Mouse (Mus musculus): Measurements from ENCODE around the gene Rbpms2. TPM values are rescaled to one million over a fixed set of nuclear protein-coding genes. Genes with fewer than 3 reads are reported as not detected.

Rbpms2 gene
- total and polyA plus RNA-seq, 2 experiments from 2014 or later: 3.1 to 3.4 TPM

- H3K9me3 ChIP-seq (ENCODE audit: low read length): no peaks in the 10 kb centered on the region
- H3K4me2 ChIP-seq (ENCODE audit: low read depth, low read length, poor library complexity, severe bottlenecking): no peak overlapping the region
- no peaks in the 10 kb centered on the region for H3K4me1 ChIP-seq (ENCODE audit: insufficient read depth, low read length)
- TF ChIP-seq CTCF (IDR thresholded peaks at IDR 0.05): no peak
- H3K4me3 ChIP-seq (ENCODE audit: low read depth, low read length): no peak overlapping the region
- H3K36me3 ChIP-seq (ENCODE audit: insufficient read depth, low read length): no peaks in the 10 kb centered on the region
- no peaks in the 10 kb centered on the region for H3K27me3 ChIP-seq (ENCODE audit: insufficient read depth, low read length)
- H3K9ac ChIP-seq (replicated peaks; ENCODE audit: low read length, poor library complexity, severe bottlenecking): no peak overlapping the region
- H3K27ac ChIP-seq (ENCODE audit: low read depth, low read length): no peak overlapping the region
- DNase-seq (ENCODE audit: low spot score) (no peak), ATAC-seq (ENCODE audit: low FRiP score) (no peak)
- WGBS: 92% methylated on average over 5 of the region's 5 CpGs
These were observed 17.4 kb upstream of the Rbpms2 start for GRCm38 (mm10) chr9:65611969-65612486.

GRCm38 (mm10) chr9:65613098-65613497, 16.4 kb upstream of the Rbpms2 start:
- Histone ChIP-seq H3K4me3 (ENCODE audit: low read depth, low read length) (no peak overlapping the region), H3K36me3 (ENCODE audit: insufficient read depth, low read length) (no peaks in the 10 kb centered on the region), H3K27ac (ENCODE audit: low read depth, low read length) (no peak overlapping the region), H3K27me3 (ENCODE audit: insufficient read depth, low read length) (no peaks in the 10 kb centered on the region), H3K4me2 (ENCODE audit: low read depth, low read length, poor library complexity, severe bottlenecking) (no peak overlapping the region), H3K9ac (replicated peaks; ENCODE audit: low read length, poor library complexity, severe bottlenecking) (no peak overlapping the region), H3K4me1 (ENCODE audit: insufficient read depth, low read length) (no peaks in the 10 kb centered on the region), H3K9me3 (ENCODE audit: low read length) (no peaks in the 10 kb centered on the region)
- no peak for TF ChIP-seq CTCF (IDR thresholded peaks at IDR 0.05)
- DNase-seq (ENCODE audit: low spot score): no peak
- no peak for ATAC-seq (ENCODE audit: low FRiP score)
- 48% methylated on average over 2 of the region's 2 CpGs for WGBS

GRCm38 (mm10) chr9:65619311-65619710, 10.1 kb upstream of the Rbpms2 start:
- DNase-seq (ENCODE audit: low spot score) (no peak), ATAC-seq (ENCODE audit: low FRiP score) (no peak)
- Histone ChIP-seq H3K27ac (ENCODE audit: low read depth, low read length) (no peak overlapping the region), H3K27me3 (ENCODE audit: insufficient read depth, low read length) (no peaks in the 10 kb centered on the region), H3K9ac (replicated peaks; ENCODE audit: low read length, poor library complexity, severe bottlenecking) (no peak overlapping the region), H3K9me3 (ENCODE audit: low read length) (no peaks in the 10 kb centered on the region), H3K36me3 (ENCODE audit: insufficient read depth, low read length) (no peaks in the 10 kb centered on the region), H3K4me1 (ENCODE audit: insufficient read depth, low read length) (no peaks in the 10 kb centered on the region), H3K4me2 (ENCODE audit: low read depth, low read length, poor library complexity, severe bottlenecking) (no peak overlapping the region), H3K4me3 (ENCODE audit: low read depth, low read length) (no peak overlapping the region)
- no peak for TF ChIP-seq CTCF (IDR thresholded peaks at IDR 0.05)
- WGBS: 59% methylated on average over 3 of the region's 3 CpGs

GRCm38 (mm10) chr9:65621196-65621595, 8.3 kb upstream of the Rbpms2 start:
- Histone ChIP-seq H3K9me3 (ENCODE audit: low read length) (no peaks in the 10 kb centered on the region), H3K27me3 (ENCODE audit: insufficient read depth, low read length) (no peaks in the 10 kb centered on the region), H3K4me2 (ENCODE audit: low read depth, low read length, poor library complexity, severe bottlenecking) (no peak overlapping the region), H3K27ac (ENCODE audit: low read depth, low read length) (no peak overlapping the region), H3K36me3 (ENCODE audit: insufficient read depth, low read length) (no peaks in the 10 kb centered on the region), H3K9ac (replicated peaks; ENCODE audit: low read length, poor library complexity, severe bottlenecking) (no peak overlapping the region), H3K4me1 (ENCODE audit: insufficient read depth, low read length) (no peaks in the 10 kb centered on the region), H3K4me3 (ENCODE audit: low read depth, low read length) (no peak overlapping the region)
- 91% methylated on average over 4 of the region's 4 CpGs for WGBS
- DNase-seq (ENCODE audit: low spot score): no peak
- no peak for ATAC-seq (ENCODE audit: low FRiP score)
- no peak for TF ChIP-seq CTCF (IDR thresholded peaks at IDR 0.05)

GRCm38 (mm10) chr9:65621666-65622065, 7.8 kb upstream of the Rbpms2 start:
- H3K27me3 ChIP-seq (ENCODE audit: insufficient read depth, low read length): no peaks in the 10 kb centered on the region
- no peak overlapping the region for H3K9ac ChIP-seq (replicated peaks; ENCODE audit: low read length, poor library complexity, severe bottlenecking)
- no peaks in the 10 kb centered on the region for H3K36me3 ChIP-seq (ENCODE audit: insufficient read depth, low read length)
- ATAC-seq (ENCODE audit: low FRiP score) (no peak), DNase-seq (ENCODE audit: low spot score) (no peak)
- no peaks in the 10 kb centered on the region for H3K4me1 ChIP-seq (ENCODE audit: insufficient read depth, low read length)
- WGBS: 86% methylated on average over 2 of the region's 2 CpGs
- H3K4me2 ChIP-seq (ENCODE audit: low read depth, low read length, poor library complexity, severe bottlenecking): no peak overlapping the region
- H3K9me3 ChIP-seq (ENCODE audit: low read length): no peaks in the 10 kb centered on the region
- H3K4me3 ChIP-seq (ENCODE audit: low read depth, low read length): no peak overlapping the region
- TF ChIP-seq CTCF (IDR thresholded peaks at IDR 0.05): no peak
- H3K27ac ChIP-seq (ENCODE audit: low read depth, low read length): no peak overlapping the region

GRCm38 (mm10) chr9:65622826-65623225, 6.6 kb upstream of the Rbpms2 start:
- H3K27ac ChIP-seq (ENCODE audit: low read depth, low read length): no peak overlapping the region
- no peaks in the 10 kb centered on the region for H3K36me3 ChIP-seq (ENCODE audit: insufficient read depth, low read length)
- 90% methylated on average over 5 of the region's 5 CpGs for WGBS

More at GRCm38 (mm10) chr9:65622826-65623225, 6.6 kb upstream of the Rbpms2 start:
- Histone ChIP-seq H3K27me3 (ENCODE audit: insufficient read depth, low read length) (peaks cover 6% of the 10 kb centered on the region; the same call in 1 of the 2 replicates), H3K4me2 (ENCODE audit: low read depth, low read length, poor library complexity, severe bottlenecking) (no peak overlapping the region), H3K9ac (replicated peaks; ENCODE audit: low read length, poor library complexity, severe bottlenecking) (no peak overlapping the region), H3K4me1 (ENCODE audit: insufficient read depth, low read length) (no peaks in the 10 kb centered on the region), H3K4me3 (ENCODE audit: low read depth, low read length) (no peak overlapping the region), H3K9me3 (ENCODE audit: low read length) (no peaks in the 10 kb centered on the region)
- TF ChIP-seq CTCF (IDR thresholded peaks at IDR 0.05): no peak
- no peak for DNase-seq (ENCODE audit: low spot score)
- no peak for ATAC-seq (ENCODE audit: low FRiP score)

Data from midbrain, postnatal 0 days (tissue).